In the genomic region with DNA sequence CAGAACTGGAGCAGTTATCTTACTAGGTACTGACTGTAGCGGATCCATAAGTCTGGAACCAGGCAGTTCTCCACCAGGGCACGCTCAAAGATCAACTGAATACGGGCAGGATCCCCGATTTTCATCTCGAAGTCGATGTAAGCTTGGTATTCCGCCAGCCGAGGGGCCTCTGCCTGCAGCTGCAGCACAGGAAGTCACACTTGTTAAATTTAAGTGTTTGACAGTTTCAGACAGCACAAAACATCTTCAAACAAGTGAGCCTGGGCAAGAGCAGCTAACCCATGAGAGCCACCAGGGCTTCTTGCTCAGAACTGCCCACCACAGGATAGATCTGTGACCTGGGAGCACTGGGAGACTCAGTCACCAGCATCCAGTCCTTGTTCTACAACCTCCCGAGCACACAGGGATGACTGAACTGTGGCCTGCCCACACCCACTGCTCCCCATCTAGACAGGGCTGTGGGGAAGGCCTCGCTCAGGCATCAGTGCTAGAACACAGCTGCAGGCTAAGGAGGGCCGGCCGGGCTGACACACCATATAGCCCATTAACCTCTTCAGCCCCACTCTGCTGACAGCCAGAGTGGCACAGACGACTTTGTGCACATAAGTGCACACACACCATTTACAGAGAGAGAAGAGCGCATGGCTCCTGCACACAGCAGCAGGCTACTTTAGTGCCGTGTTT, we compare ENCODE assay signal across 21 mouse cellular contexts. TPM values are rescaled to one million over a fixed set of nuclear protein-coding genes. Genes with fewer than 3 reads are reported as not detected.
"Had no signal": no experiment of that assay in that cellular context is flagged by ENCODE, and none has a peak within 500 bp of the region (broad histone marks: within the 10 kb centered on the region; RNA-seq: fewer than 3 reads in every experiment).

No protein-coding gene starts in this region.

- H3K9me3 ChIP-seq: liver, embryonic 13.5 days; liver, embryonic 15.5 days; megakaryocyte, embryonic 14.5 days; midbrain, embryonic 13.5 days; midbrain, embryonic 15.5 days; neural tube, embryonic 12.5 days; stomach, embryonic 15.5 days had no signal

- H3K4me3 ChIP-seq: liver, embryonic 13.5 days; liver, embryonic 15.5 days; megakaryocyte, embryonic 14.5 days; midbrain, embryonic 13.5 days; midbrain, embryonic 15.5 days; neural tube, embryonic 12.5 days; stomach, embryonic 15.5 days had no signal

- H3K4me1 ChIP-seq: liver, embryonic 13.5 days; liver, embryonic 15.5 days; midbrain, embryonic 13.5 days; midbrain, embryonic 15.5 days; neural tube, embryonic 12.5 days; stomach, embryonic 15.5 days had no signal

- DNase-seq: liver; liver, embryonic 13.5 days; liver, postnatal 0 days; right cerebral cortex, postnatal 14 days; thymus, adult 2 months; thymus, postnatal 25 days; thymus, postnatal 4 days had no signal

- H3K27ac ChIP-seq: liver, embryonic 13.5 days; liver, embryonic 15.5 days; macrophage; midbrain, embryonic 13.5 days; midbrain, embryonic 15.5 days; neural tube, embryonic 12.5 days; stomach, embryonic 15.5 days; stomach, postnatal 0 days had no signal

- H3K27me3 ChIP-seq: liver, embryonic 13.5 days; liver, embryonic 15.5 days; megakaryocyte, embryonic 14.5 days; midbrain, embryonic 13.5 days; midbrain, embryonic 15.5 days; neural tube, embryonic 12.5 days; stomach, embryonic 15.5 days had no signal

- H3K9ac ChIP-seq: liver, embryonic 13.5 days; liver, embryonic 15.5 days; liver, postnatal 0 days; midbrain, embryonic 13.5 days; midbrain, embryonic 15.5 days; neural tube, embryonic 12.5 days; stomach, embryonic 15.5 days had no signal

- H3K4me2 ChIP-seq: liver, embryonic 11.5 days; liver, embryonic 13.5 days; liver, embryonic 15.5 days; midbrain, embryonic 11.5 days; midbrain, embryonic 13.5 days; midbrain, embryonic 15.5 days; neural tube, embryonic 12.5 days; stomach, embryonic 15.5 days had no signal

- ATAC-seq: liver, postnatal 0 days; midbrain, embryonic 13.5 days; midbrain, embryonic 15.5 days had no signal

RNA-seq across cellular contexts. Expression of gene 1700069L16Rik, which starts 30.9 kb away (rescaled TPM):
- polyA plus RNA-seq: liver, embryonic 11.5 days; liver, embryonic 13.5 days; liver, embryonic 15.5 days; liver, postnatal 0 days; macrophage; midbrain, embryonic 11.5 days; midbrain, embryonic 13.5 days; midbrain, embryonic 15.5 days; midbrain, postnatal 0 days; neural tube, embryonic 12.5 days; neural tube, embryonic 14.5 days; spleen, adult 2 months; stomach, embryonic 15.5 days; stomach, postnatal 0 days; thymus, adult 2 months; urinary bladder, adult 2 months had no signal

RNA-seq across cellular contexts. Expression of gene Tmem119, which starts 44.8 kb away (rescaled TPM):
- polyA plus RNA-seq: macrophage had no signal
